Mouse (Mus musculus): ENCODE measurements around the gene Rgs17.

Gene Rgs17

DNA sequence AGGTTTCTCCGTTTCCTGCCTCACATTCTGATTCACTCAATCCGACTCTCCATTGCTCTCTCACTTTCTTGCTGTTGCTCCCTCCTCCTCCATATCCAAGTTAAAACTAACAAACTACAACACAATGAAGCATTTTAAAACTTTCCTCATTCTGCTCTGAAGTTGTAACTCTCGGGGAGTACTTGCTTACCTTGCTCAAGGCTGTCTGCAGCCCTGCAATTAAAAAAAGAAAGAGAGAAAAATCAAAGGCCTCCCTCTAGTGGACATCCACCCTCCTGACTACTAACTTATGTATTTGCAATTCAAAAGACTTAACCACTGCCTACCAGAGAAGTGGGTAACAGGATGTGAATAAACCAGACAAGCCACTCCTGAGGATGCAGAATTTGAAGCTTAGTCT lies 97.4 kb downstream of the Rgs17 start:
- peak; percentile 55 for DNase-seq (ENCODE audit: low read depth, low spot score)

DNA sequence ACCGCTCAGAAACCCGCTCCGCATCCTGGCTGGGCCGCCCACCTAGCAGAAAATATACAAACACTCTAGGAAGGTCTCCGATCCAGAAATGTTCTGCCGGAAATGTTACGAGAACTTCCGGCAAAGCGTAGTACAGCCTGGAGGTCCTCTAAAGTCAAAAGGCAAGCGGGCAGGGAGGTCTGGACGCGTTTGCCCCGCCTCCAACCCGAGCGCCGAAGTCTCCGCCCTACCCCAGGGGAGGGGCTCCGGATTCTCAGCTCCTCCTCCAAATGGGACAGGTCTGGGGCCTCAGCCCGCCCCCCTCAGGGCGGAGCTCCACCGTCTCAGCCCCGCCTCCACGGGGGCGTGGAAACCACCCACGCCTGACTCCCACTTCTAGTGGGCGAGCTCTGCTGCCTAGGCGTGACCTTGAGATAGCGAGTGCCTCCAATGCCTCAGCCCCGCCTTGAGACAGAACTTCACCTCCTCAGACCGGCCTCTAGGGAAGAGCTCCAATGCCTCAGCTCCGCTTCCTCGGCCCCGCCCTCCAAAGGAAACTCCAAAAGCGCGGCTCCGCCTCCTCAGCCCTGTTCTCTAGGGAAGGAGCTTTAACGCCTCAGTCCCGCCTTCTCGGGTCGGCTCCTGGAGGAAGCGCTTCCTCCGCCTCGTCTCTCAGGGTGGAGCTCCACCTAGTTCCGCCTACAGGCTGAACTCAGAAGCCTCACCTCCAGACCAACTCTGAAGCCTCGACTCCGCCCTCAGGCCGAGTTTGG lies 98.3 kb downstream of the Rgs17 start, which contains the start of gene Mtrf1l:
Gene Mtrf1l (minus strand): TSS at position 171 of the 752 bp plus-strand sequence.
- DNase-seq (ENCODE audit: low read depth, low spot score): peak; percentile 94

DNA sequence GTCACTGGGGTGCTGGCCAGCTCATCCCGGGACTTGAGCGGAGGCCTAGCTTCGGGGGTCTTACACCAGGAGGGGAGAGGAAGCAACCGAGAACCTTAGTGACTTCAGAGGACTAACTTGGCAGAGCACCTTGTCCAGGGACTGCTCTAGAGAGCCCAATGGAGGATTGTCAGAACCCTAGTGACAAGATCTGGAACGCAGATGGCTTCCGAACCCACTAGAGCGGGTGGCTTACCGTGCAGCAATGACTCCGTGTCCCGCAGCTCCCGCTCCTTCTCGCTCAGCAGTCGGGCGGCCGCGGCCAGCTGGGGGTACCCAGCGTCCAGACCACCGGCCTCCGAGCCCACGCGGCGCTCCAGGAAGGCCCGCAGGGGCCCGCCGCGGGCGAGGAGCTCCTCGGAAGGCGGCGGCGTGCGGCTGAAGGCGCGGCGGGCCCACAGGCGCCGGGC lies 98.9 kb downstream of the Rgs17 start:
- DNase-seq (ENCODE audit: low read depth, low spot score): no peak

DNA sequence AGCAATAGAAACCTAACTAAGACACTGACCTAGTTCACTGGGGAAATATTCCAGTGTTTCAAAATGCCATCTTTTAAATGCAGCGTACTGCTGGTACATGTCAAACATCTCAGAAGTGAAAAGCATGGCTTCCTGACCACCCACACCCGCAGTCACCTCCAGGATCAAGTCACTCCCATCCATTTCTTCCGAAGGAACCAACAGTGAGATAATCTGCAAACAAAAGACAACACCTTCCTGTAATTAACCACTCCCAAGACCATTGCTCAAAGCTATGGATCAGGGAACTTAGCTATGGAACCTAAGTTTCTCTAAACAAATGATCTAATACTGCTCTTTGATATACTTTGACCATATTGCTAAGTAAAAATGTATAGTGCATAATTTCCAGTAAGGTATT lies 103.4 kb downstream of the Rgs17 start:
- DNase-seq (ENCODE audit: low read depth, low spot score): no peak

DNA sequence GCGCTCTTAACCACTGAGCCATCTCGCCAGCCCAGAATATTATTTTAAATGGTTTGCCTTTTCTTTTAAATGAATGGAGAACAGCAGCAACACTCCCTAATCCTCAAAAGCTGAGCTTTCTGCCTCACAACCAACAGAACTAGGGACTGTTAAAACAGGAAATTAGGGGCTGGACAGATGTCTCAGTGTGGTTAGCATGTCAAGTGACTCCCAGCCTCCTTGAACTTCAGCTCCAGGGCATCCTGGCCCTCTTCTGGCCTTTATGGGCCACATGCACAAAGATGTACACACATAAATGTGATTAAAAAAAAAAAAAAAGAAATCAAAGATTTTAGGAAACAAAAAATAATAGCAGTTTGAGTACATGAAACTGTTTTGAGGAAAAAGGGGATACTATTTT lies 106.2 kb downstream of the Rgs17 start:
- DNase-seq (ENCODE audit: low read depth, low spot score): no peak

DNA sequence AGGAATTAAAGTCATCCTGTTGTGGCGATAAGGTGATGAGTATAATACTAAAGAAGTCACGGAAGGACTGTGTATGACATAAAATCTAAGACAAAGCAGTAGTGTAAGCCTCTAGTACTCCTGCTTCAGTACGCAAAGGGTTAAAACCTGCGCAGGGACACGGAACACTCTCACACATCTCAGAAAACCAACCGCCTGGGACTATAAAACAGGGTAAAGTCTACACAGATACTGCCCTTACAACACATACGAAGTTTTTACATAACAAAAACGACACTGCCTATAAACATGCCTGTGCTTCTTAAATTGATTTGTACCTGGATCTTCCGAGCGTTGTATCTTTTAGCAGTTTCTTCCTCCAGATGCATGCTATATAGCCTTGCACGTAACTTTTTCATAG lies 108.5 kb downstream of the Rgs17 start:
- DNase-seq (ENCODE audit: low read depth, low spot score): no peak

DNA sequence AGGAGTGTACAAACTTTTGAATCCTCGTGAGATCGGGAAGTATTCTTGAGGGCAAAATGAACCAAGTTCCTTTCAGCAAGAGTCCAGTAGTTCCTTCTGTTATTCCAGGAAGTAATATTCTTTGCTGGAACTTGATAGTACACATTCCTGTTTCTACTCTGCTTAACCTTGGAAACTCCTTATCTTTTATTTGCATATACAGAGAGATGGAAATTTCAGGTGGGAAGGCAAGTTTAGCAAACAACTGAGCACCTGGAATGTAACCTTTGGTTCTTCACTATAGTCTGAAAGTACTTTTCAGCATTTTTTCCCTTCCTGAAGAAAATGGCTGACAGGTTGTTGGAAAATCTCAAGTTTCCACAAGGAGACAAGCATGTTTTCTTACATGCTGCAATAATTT lies 114.5 kb downstream of the Rgs17 start:
- no peak for DNase-seq (ENCODE audit: low read depth, low spot score)

DNA sequence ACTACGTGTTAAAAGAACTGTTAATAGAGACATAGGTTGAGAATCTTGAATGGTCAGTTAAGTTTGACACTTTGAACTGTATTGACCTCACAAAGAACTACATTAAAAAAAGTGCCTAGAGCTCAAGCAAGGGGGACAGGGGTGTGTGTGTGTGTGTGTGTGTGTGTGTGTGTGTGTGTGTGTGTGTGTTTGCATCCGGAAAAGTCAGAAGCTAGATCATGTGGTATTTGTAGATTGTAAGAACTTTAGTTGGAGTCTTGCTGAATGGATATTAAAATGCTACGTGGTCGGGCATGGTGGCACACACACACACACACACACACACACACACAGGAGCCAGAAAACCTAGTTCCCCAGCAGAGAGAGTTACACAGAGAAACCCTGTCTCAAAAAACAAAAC lies 115.2 kb downstream of the Rgs17 start:
- DNase-seq (ENCODE audit: low read depth, low spot score): no peak

DNA sequence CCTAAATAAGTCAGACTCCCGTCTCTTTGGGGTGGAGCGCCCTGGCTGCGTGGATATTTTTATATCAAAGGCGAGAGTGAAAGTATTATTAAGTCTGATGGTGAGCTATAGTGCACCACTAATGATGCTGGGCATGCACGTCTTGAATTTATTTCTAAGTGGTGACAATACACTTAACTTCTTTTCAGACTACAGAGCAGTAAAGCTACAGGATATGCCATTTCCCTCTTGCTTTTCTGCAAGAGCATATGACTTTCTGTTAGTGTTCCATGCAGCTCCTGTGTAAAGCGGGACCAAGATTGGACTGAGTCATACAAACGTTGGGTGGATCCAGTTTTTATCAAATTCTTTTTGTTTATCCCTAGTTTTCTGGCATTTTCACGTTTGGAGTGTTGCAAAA lies 115.8 kb downstream of the Rgs17 start:
- peak; percentile 12 for DNase-seq (ENCODE audit: low read depth, low spot score)

DNA sequence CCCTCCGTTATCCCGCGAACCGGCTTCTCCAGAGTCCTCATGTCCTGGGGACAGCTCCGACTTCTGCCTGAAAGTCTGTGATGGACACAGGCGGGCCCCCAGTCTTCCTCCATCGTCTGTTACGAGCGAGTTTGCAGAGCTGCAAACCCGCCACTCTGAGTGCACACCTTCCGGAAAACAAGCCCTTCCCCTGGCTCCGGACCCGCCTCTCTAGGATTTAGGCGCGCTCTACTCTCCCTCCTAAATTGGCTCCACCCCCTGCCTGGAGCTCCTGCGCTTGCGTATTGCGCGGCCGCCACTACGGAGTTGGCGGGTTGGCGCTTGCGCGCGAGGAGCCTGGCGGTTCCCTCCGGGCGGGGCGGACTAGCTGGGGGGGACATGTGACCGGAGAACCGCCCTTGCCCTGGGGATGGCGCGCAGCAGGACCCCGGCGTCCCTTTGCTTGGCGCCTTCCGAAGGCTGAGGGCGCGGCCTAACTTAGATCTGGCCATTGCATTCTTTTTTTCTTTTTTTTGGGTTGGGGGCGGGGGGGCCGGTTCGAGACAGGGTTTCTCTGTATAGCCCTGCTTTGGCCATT lies 116.4 kb downstream of the Rgs17 start:
- DNase-seq (ENCODE audit: low read depth, low spot score): peak; percentile 95

DNA sequence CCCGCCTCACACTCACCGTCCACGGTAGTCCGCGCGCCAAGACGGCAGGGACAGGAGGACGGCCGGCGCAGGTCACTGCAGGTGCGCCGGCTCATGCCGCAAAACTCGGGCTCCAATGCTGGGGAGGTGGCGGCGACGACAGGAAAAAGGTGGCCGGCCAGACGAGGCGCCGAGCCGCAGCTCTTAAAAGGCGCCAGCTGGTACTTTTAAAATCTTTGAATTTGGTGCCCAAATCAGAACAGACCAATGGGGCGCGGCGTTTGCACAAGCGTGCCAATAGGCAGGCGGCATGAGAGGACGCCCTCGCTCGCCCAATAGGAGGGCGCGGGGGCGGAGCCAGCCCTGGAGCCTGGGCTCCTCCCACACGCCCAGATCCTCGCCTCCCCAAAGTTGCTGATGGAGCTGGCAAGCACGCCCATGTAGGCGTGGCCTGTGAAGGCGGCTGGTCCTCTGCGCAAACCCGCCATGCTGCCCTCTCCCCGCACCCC lies 116.9 kb downstream of the Rgs17 start, which contains the start of gene Fbxo5:
Gene Fbxo5 (minus strand): TSS at position 358 of the 488 bp plus-strand sequence.
- peak; percentile 99 for DNase-seq (ENCODE audit: low read depth, low spot score)

DNA sequence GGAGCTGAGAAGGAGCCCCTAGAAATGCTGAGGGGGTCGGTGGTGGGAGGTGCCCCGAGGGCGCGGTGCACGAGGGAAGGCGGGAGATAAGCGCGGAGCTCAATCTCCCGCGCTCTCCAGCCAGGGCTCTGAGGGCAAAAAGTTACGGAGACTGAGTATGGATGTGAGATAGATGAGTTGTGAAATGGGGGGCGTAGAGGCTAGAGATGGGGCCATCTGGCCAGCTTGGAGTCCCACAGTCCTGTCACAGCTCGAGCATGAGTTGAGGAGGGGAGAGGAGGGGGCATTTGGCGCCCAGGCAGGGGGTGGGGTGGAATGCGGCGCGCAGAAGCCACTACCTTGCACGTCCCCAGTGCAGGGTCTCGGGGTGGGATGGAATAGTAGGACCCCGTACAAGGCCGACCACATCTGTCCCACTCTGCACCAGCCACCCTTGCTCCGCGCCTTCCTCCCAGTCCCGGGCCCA lies 117.5 kb downstream of the Rgs17 start:
- DNase-seq (ENCODE audit: low read depth, low spot score): no peak

DNA sequence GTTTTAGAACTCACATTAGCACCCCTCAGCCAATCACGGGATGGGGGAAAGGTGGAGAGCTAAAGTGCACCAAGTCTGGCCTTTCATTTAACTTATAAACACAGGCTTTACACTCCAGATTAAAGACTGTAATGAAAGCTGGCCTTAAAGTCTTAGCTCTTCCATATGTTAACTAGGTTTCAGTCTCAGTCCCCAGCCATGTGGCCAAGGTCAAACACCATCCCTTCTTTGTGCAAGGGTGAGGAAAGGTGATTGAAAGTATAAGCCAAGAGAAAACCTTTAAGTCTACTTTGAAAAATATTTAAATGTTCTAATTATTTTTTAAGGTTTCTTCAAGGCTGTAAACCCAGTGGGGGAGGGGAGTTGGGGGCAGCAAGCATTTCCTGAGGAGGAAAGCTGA lies 118.5 kb downstream of the Rgs17 start:
- DNase-seq (ENCODE audit: low read depth, low spot score): no peak

DNA sequence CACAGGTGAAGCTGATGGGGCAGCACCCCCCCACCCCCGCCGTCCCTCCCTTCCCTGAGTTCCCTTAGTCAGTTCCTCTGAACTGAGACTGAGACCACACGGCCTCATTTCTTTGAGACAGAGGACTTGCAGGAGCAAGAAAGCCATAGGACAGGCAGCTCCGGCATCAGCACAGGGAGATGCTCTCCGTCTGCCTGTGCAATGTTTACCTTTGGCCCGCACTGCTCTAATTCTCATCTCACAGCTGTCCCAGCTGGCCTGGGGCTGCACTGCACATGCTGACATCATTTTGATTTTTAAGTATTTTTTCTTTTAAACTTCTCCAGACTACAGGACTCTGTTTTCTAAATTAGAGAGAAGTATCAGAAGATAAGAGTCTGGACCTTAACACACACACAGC lies 119.3 kb downstream of the Rgs17 start:
- no peak for DNase-seq (ENCODE audit: low read depth, low spot score)

DNA sequence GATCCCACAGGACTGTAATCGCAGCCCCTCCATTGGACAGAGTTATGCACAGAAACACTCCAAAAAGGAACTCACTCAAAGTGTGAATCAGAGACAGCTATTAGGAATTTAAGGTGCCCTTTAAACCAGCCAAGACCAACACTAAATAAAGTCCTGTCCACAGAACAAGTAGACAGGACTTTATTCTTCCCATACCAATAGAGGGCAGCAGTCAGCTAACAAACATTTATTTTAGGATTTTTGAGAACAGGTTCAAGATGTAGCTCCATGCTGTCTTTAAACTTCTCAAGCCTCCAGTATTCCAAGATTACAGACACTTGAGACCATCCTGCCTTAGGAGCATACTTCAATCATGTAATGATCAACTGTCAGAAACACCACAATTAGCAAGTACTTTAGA lies 121.7 kb downstream of the Rgs17 start:
- no peak for DNase-seq (ENCODE audit: low read depth, low spot score)

DNA sequence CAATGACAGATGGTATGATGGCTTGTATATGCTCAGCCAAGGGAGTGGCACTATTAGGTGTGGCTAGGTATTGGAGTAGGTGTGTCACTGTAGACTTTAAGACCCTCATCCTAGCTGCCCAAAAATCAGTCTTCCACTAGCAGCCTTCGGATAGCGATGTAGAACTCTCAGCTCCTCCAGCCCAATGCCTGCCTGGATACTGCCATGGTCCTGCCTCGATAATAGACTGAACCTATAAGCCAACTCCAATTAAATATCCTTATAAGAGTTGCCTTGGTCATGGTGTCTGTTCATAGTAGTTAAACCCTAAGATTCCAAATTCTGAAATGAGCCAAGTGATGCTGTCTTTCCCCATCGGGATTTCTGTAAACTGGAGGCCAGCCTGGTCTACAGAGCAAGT lies 124.1 kb downstream of the Rgs17 start:
- no peak for DNase-seq (ENCODE audit: low read depth, low spot score)

DNA sequence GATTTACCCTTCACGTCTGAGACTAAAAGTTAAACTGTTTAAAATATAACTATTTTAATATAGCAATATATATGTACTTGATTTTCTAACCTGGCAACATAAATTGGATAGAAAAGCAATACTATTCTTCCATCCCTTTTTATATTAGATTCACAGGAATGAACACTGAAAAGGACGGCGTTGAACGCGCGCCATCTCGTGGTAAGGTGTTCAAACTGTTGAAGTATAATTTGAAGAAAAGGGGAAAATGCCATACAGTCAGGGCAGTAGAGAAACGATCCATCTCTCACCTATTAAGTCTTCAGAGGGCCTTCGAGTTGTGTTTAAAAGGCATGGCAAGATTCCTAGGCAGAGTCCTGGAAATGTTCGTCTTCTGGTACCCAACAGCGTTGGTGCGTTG lies 131.5 kb downstream of the Rgs17 start:
- DNase-seq (ENCODE audit: low read depth, low spot score): no peak

DNA sequence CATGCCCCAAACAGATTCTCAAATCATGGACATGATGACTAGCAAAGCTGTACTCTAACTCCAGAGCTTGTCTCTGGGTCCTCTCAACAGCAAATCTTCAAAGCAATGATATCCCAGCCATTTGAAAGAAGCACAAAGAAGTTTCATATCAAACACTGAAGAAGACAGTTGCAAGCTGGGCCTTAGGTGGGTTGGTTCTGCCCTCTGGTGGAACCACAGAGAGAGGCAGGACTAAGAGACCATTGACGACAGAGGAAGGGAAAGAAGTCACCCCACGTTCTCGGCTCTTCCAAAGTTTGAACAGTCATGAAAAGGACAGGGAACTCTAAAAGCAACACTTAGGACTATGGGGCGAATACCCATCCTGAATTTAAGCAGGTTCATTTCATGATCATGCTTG lies 135.3 kb downstream of the Rgs17 start:
- peak; percentile 19 for DNase-seq (ENCODE audit: low read depth, low spot score)

Data from telencephalon, adult 2 months (tissue).